Mouse (Mus musculus): Measurements from ENCODE around the gene Nav1. TPM values are rescaled to one million over a fixed set of nuclear protein-coding genes. Genes with fewer than 3 reads are reported as not detected.

The Nav1 gene
- polyA plus RNA-seq, 1 experiment: 33.7 TPM

DNA sequence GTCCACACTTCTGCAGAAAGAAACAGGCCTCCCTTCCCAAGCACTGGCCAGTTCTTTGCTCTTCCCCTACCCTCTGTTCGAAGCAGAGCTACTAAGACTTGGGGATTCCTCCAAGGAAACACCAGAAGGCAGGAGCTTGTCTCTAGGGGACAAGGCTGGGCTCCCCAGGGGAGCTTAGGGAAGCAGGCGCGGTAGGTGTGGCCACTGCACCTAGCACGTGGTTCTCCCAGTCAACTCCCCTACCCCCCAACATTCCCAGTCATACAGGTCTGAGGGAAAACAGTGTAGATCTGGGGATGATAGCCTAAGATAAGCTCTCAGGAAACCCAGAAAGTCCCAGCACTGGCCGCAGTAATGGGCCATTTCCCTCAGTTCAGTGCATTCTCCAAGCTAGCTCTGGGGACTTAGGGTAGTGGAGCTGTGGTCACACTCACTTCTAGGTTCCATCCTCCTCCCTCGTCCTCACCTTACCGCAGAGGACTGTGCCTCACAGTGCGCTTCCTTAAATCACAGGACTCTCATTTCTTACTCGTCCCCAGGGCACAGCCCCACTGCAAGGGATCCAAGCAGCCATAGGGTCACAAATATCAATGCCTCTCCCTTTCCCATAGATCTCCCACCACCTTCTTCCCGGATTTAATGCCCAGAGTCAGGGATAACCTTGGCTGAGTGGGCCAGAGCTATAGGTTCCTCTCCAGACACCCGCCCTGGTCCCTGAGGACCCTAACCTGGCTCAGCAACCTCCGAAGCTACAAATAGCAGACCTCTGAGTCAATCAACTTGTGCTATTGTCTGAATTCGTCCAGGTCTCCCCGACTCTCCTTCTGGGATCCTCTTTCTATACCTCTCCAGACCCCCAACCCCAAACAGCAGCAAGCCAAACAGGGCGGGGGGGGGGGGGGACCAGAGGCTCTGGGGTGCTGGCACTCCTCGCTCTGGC, 97.7 kb downstream of the Nav1 start:
- TF ChIP-seq MAX (IDR thresholded peaks at IDR 0.05; ENCODE audit: low read depth) (no peak), POLR2A (IDR thresholded peaks at IDR 0.05; ENCODE audit: insufficient read length, low read depth) (no peak), E2F4 (IDR thresholded peaks at IDR 0.05; ENCODE audit: insufficient read depth) (no peak), REST (IDR thresholded peaks at IDR 0.05; ENCODE audit: insufficient read depth, insufficient read length) (no peak), POLR2AphosphoS2 (IDR thresholded peaks at IDR 0.05; ENCODE audit: insufficient read length, low read depth) (no peak), SRF (IDR thresholded peaks at IDR 0.05; ENCODE audit: control insufficient read depth, insufficient read length, low read depth) (no peak), MYOG (IDR thresholded peaks at IDR 0.05; ENCODE audit: control insufficient read depth in 1 of 3, insufficient read depth in 1 of 3, insufficient read length in 2 of 3, low read depth in 2 of 3) (no peak), TCF3 (IDR thresholded peaks at IDR 0.05; ENCODE audit: insufficient read length, low read depth) (no peak), CEBPB (IDR thresholded peaks at IDR 0.05; ENCODE audit: insufficient read depth, poor library complexity, severe bottlenecking) (no peak), USF1 (IDR thresholded peaks at IDR 0.05; ENCODE audit: low read depth) (no peak), TCF12 (IDR thresholded peaks at IDR 0.05; ENCODE audit: insufficient read depth, poor library complexity, severe bottlenecking) (no peak), MYOD1 (IDR thresholded peaks at IDR 0.05; ENCODE audit: control insufficient read depth in 1 of 3, insufficient read length in 2 of 3, low read depth in 2 of 3) (no peak)

GRCm38 (mm10) chr1:135508349-135508634, 98.8 kb downstream of the Nav1 start:
- TF ChIP-seq MYOG (IDR thresholded peaks at IDR 0.05; ENCODE audit: control insufficient read depth in 1 of 3, insufficient read depth in 1 of 3, insufficient read length in 2 of 3, low read depth in 2 of 3) (no peak), POLR2AphosphoS2 (IDR thresholded peaks at IDR 0.05; ENCODE audit: insufficient read length, low read depth) (no peak), MYOD1 (IDR thresholded peaks at IDR 0.05; ENCODE audit: control insufficient read depth in 1 of 3, insufficient read length in 2 of 3, low read depth in 2 of 3) (no peak), POLR2A (IDR thresholded peaks at IDR 0.05; ENCODE audit: insufficient read length, low read depth) (no peak), SRF (IDR thresholded peaks at IDR 0.05; ENCODE audit: control insufficient read depth, insufficient read length, low read depth) (no peak), USF1 (IDR thresholded peaks at IDR 0.05; ENCODE audit: low read depth) (no peak), MAX (IDR thresholded peaks at IDR 0.05; ENCODE audit: low read depth) (no peak), REST (IDR thresholded peaks at IDR 0.05; ENCODE audit: insufficient read depth, insufficient read length) (no peak), E2F4 (IDR thresholded peaks at IDR 0.05; ENCODE audit: insufficient read depth) (no peak), CEBPB (IDR thresholded peaks at IDR 0.05; ENCODE audit: insufficient read depth, poor library complexity, severe bottlenecking) (no peak), TCF3 (IDR thresholded peaks at IDR 0.05; ENCODE audit: insufficient read length, low read depth) (no peak), TCF12 (IDR thresholded peaks at IDR 0.05; ENCODE audit: insufficient read depth, poor library complexity, severe bottlenecking) (no peak)
- no peak overlapping the region for H3ac ChIP-seq (ENCODE audit: control insufficient read depth, insufficient read length)
- H3K79me2 ChIP-seq (ENCODE audit: control insufficient read depth, insufficient read depth): peaks cover 5% of the 10 kb centered on the region
- H3K4me3 ChIP-seq: no peak overlapping the region
- no peaks in the 10 kb centered on the region for H3K36me3 ChIP-seq (ENCODE audit: control insufficient read depth, insufficient read depth)
- no peaks in the 10 kb centered on the region for H3K27me3 ChIP-seq (ENCODE audit: control insufficient read depth, insufficient read depth, insufficient read length)
- H3K4me2 ChIP-seq (ENCODE audit: low read depth): no peak overlapping the region

More for the DNA sequence above, 97.7 kb downstream of the Nav1 start:
- Histone ChIP-seq H3K4me3 (no peak overlapping the region), H3K27me3 (ENCODE audit: control insufficient read depth, insufficient read depth, insufficient read length) (no peaks in the 10 kb centered on the region), H3ac (ENCODE audit: control insufficient read depth, insufficient read length) (no peak overlapping the region), H3K4me2 (ENCODE audit: low read depth) (no peak overlapping the region), H3K79me2 (ENCODE audit: control insufficient read depth, insufficient read depth) (peaks cover 5% of the 10 kb centered on the region), H3K36me3 (ENCODE audit: control insufficient read depth, insufficient read depth) (no peaks in the 10 kb centered on the region)

DNA sequence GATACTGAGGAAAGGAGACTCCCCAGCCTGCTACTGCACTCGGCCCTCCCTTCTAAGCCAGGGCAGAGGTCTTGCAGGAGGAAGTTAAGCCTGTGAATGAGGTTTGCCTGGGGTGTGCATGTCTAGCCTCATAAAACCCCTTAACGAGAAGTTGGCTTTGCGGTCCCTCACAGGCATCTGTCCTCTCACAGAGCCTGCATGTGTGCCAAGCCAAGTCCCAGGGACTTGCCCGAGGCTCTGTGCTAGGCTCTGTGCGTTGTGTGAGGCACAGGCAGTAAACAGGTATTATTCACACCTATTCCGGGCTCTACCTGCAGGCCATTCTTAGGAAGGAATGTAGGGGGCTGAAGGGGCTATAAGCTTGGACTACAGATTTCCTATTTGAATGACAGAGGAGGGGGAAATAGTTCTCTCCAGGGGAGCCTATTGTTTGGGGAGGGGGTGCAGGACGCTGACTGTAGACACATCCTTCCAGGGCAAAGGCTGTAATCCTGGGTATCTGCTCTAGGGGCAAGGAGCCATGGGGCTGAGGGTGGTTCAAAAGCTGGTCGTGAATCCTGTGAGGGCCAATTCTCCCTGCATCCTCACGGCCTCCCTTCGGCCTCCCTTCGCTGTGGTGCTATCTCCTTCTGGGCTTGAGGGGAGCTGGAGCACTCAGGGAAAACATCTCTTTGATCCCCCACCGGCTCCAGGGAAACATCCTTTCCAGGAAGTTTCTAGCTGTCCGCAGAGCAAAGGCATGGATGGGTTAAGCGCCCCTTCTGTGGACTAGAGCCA, 99.3 kb downstream of the Nav1 start:
- Histone ChIP-seq H3K79me2 (ENCODE audit: control insufficient read depth, insufficient read depth) (peaks cover 5% of the 10 kb centered on the region), H3ac (ENCODE audit: control insufficient read depth, insufficient read length) (no peak overlapping the region), H3K27me3 (ENCODE audit: control insufficient read depth, insufficient read depth, insufficient read length) (no peaks in the 10 kb centered on the region), H3K4me3 (no peak overlapping the region), H3K36me3 (ENCODE audit: control insufficient read depth, insufficient read depth) (no peaks in the 10 kb centered on the region), H3K4me2 (ENCODE audit: low read depth) (no peak overlapping the region)
- TF ChIP-seq MYOD1 (IDR thresholded peaks at IDR 0.05; ENCODE audit: control insufficient read depth in 1 of 3, insufficient read length in 2 of 3, low read depth in 2 of 3) (no peak), CEBPB (IDR thresholded peaks at IDR 0.05; ENCODE audit: insufficient read depth, poor library complexity, severe bottlenecking) (no peak), POLR2A (IDR thresholded peaks at IDR 0.05; ENCODE audit: insufficient read length, low read depth) (no peak), POLR2AphosphoS2 (IDR thresholded peaks at IDR 0.05; ENCODE audit: insufficient read length, low read depth) (no peak), E2F4 (IDR thresholded peaks at IDR 0.05; ENCODE audit: insufficient read depth) (no peak), MYOG (IDR thresholded peaks at IDR 0.05; ENCODE audit: control insufficient read depth in 1 of 3, insufficient read depth in 1 of 3, insufficient read length in 2 of 3, low read depth in 2 of 3) (no peak), MAX (IDR thresholded peaks at IDR 0.05; ENCODE audit: low read depth) (no peak), SRF (IDR thresholded peaks at IDR 0.05; ENCODE audit: control insufficient read depth, insufficient read length, low read depth) (no peak), REST (IDR thresholded peaks at IDR 0.05; ENCODE audit: insufficient read depth, insufficient read length) (no peak), TCF12 (IDR thresholded peaks at IDR 0.05; ENCODE audit: insufficient read depth, poor library complexity, severe bottlenecking) (no peak), USF1 (IDR thresholded peaks at IDR 0.05; ENCODE audit: low read depth) (no peak), TCF3 (IDR thresholded peaks at IDR 0.05; ENCODE audit: insufficient read length, low read depth) (no peak)

GRCm38 (mm10) chr1:135505499-135505898, 101.6 kb downstream of the Nav1 start:
- Histone ChIP-seq H3ac (ENCODE audit: control insufficient read depth, insufficient read length) (no peak overlapping the region), H3K27me3 (ENCODE audit: control insufficient read depth, insufficient read depth, insufficient read length) (no peaks in the 10 kb centered on the region), H3K4me3 (no peak overlapping the region), H3K79me2 (ENCODE audit: control insufficient read depth, insufficient read depth) (no peaks in the 10 kb centered on the region), H3K36me3 (ENCODE audit: control insufficient read depth, insufficient read depth) (no peaks in the 10 kb centered on the region), H3K4me2 (ENCODE audit: low read depth) (no peak overlapping the region)
- TF ChIP-seq E2F4 (IDR thresholded peaks at IDR 0.05; ENCODE audit: insufficient read depth) (no peak), POLR2A (IDR thresholded peaks at IDR 0.05; ENCODE audit: insufficient read length, low read depth) (no peak)
